Mouse (Mus musculus) CH12.LX (cell line): ENCODE measurements at regions not wholly inside any gene's neighbourhood (a gene's known extent, or its start where the extent isn't known, plus 50 kb on each side); places are given as distances from the start of the nearest gene placed in this dataset.

Source experiments
- CHD2 ChIP-seq: IDR thresholded peaks from 2 replicates; pipeline ENCODE4 v1.6.1; 2011; ENCODE audit warnings: low read length, improper control_type of control experiment
- CTCF ChIP-seq, 2 experiments: IDR thresholded peaks in 1 of 2; conservative IDR thresholded peaks in 1 of 2; 2 replicates each; pipeline ENCODE4 v1.5.1; 2011 to 2012; ENCODE audit warnings: low read depth in 2 of 2, low read length in 2 of 2, improper control_type of control experiment in 1 of 2, inconsistent platforms in 1 of 2, mild to moderate bottlenecking in 1 of 2, moderate library complexity in 1 of 2
- EP300 ChIP-seq: IDR thresholded peaks from 2 replicates; pipeline ENCODE4 v1.6.1; 2011; ENCODE audit warnings: low read length, improper control_type of control experiment
- HCFC1 ChIP-seq: IDR thresholded peaks from 2 replicates; pipeline ENCODE4 v1.6.1; 2012; ENCODE audit warnings: low read depth, mild to moderate bottlenecking, inconsistent platforms, low read length, improper control_type of control experiment
- POLR2A ChIP-seq: IDR thresholded peaks from 2 replicates; pipeline ENCODE4 v1.6.1; 2011; ENCODE audit warnings: low read depth, mild to moderate bottlenecking, improper control_type of control experiment, low read length
- POLR2AphosphoS2 ChIP-seq: IDR thresholded peaks from 2 replicates; pipeline ENCODE4 v1.6.1; 2011; ENCODE audit warnings: low read depth, low read length, improper control_type of control experiment
- RCOR1 ChIP-seq: conservative IDR thresholded peaks from 2 replicates; pipeline ENCODE4 v1.6.1; 2012; ENCODE audit warnings: low read depth, mild to moderate bottlenecking, inconsistent platforms, low read length, improper control_type of control experiment
- SMC3 ChIP-seq: IDR thresholded peaks from 2 replicates; pipeline ENCODE4 v1.6.1; 2011; ENCODE audit warnings: low read depth, low read length, improper control_type of control experiment
- USF1 ChIP-seq: IDR thresholded peaks from 2 replicates; pipeline ENCODE4 v1.6.1; 2014; ENCODE audit warnings: low read depth, mild to moderate bottlenecking, inconsistent platforms, low read length, improper control_type of control experiment

- TF ChIP-seq EP300 (no peak), POLR2AphosphoS2 (no peak), CTCF (conservative IDR thresholded peaks at IDR 0.05 in 1 of 2, IDR thresholded peaks at IDR 0.05 in 1 of 2; ENCODE audit: low read depth in 2 of 2, low read length in 2 of 2) (no peak), POLR2A (no peak), RCOR1 (no peak), HCFC1 (no peak), SMC3 (no peak), CHD2 (no peak), USF1 (no peak)
Measured at GRCm38 (mm10) chr3:134015412-134015811, 220.9 kb upstream of the Cxxc4 start.
